Mouse (Mus musculus) cerebellum, adult 9-10 months (tissue): ENCODE measurements around the gene Wnt6.
"Not testable (repeated sequence)": the region's sequence is repeated elsewhere in the genome, so short reads cannot be mapped to it uniquely, and the experiment has no call there.

Source experiments
- DNase-seq: peaks from one replicate; pipeline ENCODE4 v3.0.0; 2022

Wnt6 gene

DNA sequence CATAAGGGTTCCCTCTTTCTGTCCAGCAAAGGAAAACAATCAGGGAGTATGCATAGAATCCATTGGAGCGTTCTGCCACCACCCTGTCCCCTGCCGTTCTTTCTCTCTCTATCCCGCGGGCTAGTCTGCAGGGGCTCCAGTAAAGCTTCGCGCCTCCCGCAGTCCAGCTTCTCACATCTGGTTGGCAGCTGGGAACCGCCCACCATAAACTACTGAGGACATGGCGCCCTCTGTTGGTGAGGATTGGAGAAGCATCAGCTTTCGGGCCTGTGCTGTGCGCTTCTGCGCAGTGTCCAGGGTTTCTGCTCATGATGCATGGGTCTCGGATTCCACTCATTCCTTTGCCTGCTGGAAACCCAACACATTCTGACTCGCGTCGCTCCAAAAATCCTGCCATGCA is 36.4 kb downstream of the Wnt6 start:
- peak; percentile 79 for DNase-seq

GRCm38 (mm10) chr1:74809007-74809406 is 37.3 kb downstream of the Wnt6 start:
- no peak for DNase-seq

DNA sequence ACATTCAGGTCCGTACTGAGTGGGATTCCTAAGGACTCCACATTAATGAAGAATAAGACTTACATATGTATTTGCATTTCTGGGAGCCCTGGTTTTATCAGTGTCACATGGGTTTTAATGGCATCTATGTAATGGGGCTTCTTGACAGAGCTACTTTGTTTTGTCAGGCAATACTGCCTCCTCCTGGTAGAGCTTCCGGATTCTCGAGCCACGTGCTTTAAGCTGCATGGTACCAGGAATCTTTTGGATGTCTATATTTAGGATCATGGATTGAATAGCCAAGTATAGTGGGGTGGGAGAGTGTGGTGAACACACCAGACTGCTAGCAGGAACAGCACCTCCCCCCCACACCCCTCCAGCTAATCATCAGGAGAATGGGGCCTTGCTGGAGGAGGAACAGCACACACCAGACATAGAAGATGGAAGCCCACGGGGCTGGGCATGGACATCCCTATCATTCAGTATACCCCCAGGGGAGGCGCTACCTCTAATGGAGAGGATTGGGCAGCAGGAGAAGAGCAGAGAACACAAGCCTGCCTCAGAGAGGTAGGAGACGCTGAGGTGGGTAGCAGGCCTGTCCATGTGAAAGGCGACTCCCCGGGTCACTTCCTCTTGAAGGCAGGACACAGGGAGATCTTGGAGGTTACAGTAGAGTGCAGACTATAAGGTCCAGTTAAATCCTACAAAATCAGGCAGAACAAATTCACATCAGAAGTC is 43.4 kb downstream of the Wnt6 start:
- DNase-seq = no peak

DNA sequence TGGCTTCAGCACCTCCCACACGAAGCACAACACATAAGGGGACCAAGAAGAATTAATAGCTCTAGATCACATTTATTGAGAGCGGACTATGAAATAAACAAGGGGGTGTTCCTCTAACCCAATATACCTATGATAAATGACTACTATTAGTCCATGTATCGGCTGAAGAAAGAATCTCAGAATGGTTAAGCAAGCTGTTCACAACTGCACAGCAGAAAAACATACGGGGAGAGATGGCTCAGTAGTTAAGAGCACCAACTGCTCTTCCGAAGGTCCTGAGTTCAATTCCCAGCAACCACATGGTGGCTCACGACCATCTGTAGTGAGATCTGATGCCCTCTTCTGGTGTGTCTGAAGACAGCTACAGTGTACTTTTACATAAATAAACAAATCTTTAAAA is 44.3 kb downstream of the Wnt6 start:
- not testable (repeated sequence) for DNase-seq

GRCm38 (mm10) chr1:74816612-74817199 is 45.0 kb downstream of the Wnt6 start:
- peak; percentile 90 for DNase-seq

DNA sequence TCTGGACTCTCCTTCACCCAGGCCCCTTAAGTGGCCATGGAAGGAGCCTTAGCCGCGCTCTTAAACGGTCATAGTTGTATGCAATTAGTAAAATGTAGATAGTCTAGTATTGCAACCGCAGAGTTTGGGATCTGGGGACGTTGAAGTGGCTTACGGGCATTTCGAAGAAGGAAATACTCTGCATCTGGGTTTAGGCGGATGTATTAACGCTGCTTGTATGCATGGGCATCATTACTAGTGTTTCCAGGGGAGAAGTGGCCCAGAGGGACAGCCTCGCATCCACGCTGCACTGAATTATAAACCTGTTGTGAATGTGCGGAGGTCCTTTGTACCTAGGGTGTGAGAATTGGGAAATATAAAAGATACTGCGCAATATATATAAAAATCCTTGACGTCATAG is 45.5 kb downstream of the Wnt6 start:
- DNase-seq = no peak

DNA sequence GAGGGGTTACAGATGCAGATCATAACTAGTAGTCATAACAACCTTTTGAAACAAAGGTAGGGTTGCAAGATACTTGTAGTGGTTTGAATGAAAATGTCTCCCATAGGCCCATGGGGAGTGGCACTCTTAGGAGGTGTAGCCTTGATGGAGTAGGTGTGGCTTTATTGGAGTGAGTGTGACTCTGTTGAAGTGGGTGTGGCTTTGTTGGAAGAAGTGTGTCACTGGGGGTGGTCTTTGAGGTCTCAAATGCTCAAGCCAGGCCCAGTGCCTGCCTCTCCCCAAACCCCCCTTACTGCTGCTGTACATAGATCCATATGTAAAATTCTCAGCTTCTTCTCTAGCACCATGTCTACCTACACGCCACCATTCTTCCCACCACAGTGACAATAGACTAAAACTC is 46.8 kb downstream of the Wnt6 start:
- DNase-seq = no peak

GRCm38 (mm10) chr1:74823598-74823997 is 51.9 kb downstream of the Wnt6 start:
- not testable (repeated sequence) for DNase-seq

DNA sequence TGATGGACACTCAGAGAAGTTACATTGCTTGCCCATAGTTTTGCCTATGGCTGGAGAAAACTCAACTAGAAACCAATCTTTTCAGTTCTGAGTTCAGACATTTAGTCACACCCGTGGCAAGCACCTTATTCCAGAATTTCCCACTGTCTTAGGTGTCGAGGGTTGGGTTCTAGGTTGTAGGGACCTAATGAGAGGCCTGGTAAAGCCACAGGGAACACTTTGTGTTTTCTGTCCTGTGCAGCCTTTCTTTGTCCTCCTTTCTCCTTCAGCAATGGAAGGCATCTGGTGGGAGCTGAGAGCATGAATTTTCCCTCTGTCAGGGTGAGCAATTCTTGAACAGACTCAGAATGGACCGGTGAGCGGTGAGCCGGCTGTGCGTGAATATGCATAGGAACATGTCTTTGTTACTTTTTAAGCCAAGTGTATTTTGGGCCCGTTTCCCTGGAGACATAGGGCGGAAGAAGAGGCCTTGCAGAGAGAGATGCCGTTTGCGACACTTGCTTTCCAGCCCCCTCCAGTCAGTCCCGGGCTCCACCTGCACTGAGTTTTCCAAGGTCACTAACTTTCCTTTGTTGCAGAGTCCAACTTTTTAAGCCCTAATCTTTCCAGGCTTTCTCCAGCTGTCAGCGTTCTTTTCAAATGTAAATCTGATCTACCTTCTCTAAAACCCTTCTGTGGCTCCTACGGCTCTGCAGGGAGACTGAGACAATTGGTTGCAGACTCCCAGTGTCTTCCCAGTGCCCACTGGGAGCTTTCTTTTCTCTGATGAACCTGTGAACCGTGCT is 53.0 kb downstream of the Wnt6 start:
- no peak for DNase-seq

GRCm38 (mm10) chr1:74830061-74830460 is 58.4 kb downstream of the Wnt6 start:
- DNase-seq = no peak

GRCm38 (mm10) chr1:74833255-74833654 is 61.6 kb downstream of the Wnt6 start:
- DNase-seq = no peak
